Mouse (Mus musculus) spleen, adult 2 months (tissue): ENCODE results near the gene Lrcol1. TPM values are rescaled to one million over a fixed set of nuclear protein-coding genes. Genes with fewer than 3 reads are reported as not detected.

Source experiments
- DNase-seq, 2 experiments: peaks; one replicate each; pipeline versions ENCODE4 v3.0.0 to v3.0.0-alpha.2; 2012 to 2021; ENCODE audit warnings: low spot score in 2 of 2, low read depth in 1 of 2
- H3K27ac ChIP-seq: fragments of 200-500 bp; 2 replicates; pipeline ENCODE4 v1.5.1; 2012; ENCODE audit warnings: low read length, inconsistent platforms; ENCODE audit not compliant: insufficient read depth
- H3K27me3 ChIP-seq: fragments of 200-500 bp; 2 replicates; pipeline ENCODE4 v1.6.1; 2012; ENCODE audit warnings: mild to moderate bottlenecking, moderate library complexity, low read length, inconsistent platforms; ENCODE audit not compliant: control insufficient read depth, insufficient read depth
- H3K36me3 ChIP-seq: fragments of 200-500 bp; 2 replicates; pipeline ENCODE4 v1.6.1; 2012; ENCODE audit warnings: mild to moderate bottlenecking, low read length, inconsistent platforms; ENCODE audit not compliant: control insufficient read depth, insufficient read depth
- H3K4me1 ChIP-seq: fragments of 200-500 bp; 2 replicates; pipeline ENCODE4 v1.6.1; 2011; ENCODE audit warnings: inconsistent platforms; ENCODE audit not compliant: control insufficient read depth, insufficient read depth, insufficient read length
- H3K4me3 ChIP-seq: fragments of 200-500 bp; 2 replicates; pipeline ENCODE4 v1.5.1; 2011; ENCODE audit warnings: mild to moderate bottlenecking, inconsistent platforms; ENCODE audit not compliant: insufficient read depth, insufficient read length; ENCODE audit errors: extremely low read depth
- CTCF ChIP-seq: fragments of 200-500 bp; IDR thresholded peaks from 2 replicates; pipeline ENCODE4 v1.5.1; 2011; ENCODE audit warnings: mild to moderate bottlenecking, inconsistent platforms; ENCODE audit not compliant: insufficient read depth, insufficient read length, insufficient replicate concordance; ENCODE audit errors: extremely low read depth
- POLR2A ChIP-seq: fragments of 200-500 bp; IDR thresholded peaks from 2 replicates; pipeline ENCODE4 v1.6.1; 2011; ENCODE audit warnings: low read depth, low read length, inconsistent platforms
- WGBS: fragments of 180-500 bp; shearing (Covaris S2); methylation state at CpG from one replicate; pipeline ENCODE4 v1.1.7; 2018; 5-methylcytosine and 5-hydroxymethylcytosine counted together
- polyA plus RNA-seq: library from polyadenylated mRNA; depleted of rRNA; stranded (reverse); fragments of >200 nt; gene quantifications from 2 replicates; pipeline ENCODE4 v1.2.3, GENCODE M21; 2012

Lrcol1 gene
- polyA plus RNA-seq, 1 experiment: not detected

DNA sequence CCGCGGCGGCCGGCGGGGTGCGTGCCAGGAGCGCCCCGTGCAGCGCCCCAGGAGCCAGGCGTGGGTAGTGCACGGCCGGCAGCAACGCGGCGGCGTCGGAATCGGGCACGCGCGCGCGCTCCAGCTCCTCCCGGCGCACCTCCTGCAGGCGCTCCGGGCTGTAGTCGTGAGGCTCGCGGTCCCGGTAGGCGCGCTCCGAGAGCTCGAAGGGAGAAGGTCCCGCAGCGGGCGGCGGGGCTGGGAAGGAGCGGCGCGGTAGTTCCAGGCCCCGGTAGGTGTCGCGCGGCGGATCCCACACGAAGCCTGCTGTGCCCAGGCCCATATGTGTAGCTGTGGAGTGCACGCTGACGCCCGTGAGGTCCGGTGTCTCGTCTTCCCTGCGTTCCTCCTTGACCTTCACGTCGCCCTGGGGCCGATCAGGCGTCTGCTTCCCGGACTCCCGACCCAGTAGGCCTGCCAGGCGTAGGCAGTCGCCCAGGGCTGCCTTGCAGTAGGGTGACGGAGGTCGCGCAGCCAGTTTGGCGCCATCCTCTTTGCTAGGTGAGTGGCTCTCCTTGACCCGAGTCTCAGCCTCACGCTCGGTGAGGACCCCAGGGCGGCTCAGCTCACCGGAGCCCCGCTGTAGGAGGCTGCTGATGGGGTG lies 18.8 kb downstream of the Lrcol1 start:
- no peaks in the 10 kb centered on the region for H3K36me3 ChIP-seq
- H3K27me3 ChIP-seq: no peaks in the 10 kb centered on the region
- H3K4me1 ChIP-seq: peaks cover 6% of the 10 kb centered on the region
- 12% methylated on average over 72 of the region's 72 CpGs for WGBS
- peak; percentile 17; the same call in 1 of the 2 replicates for TF ChIP-seq CTCF
- TF ChIP-seq POLR2A: no peak
- peak overlapping the region; percentile 48; the same call in 1 of the 2 replicates for H3K4me3 ChIP-seq
- DNase-seq: peak in 1 of 2 experiments; percentile 30
- H3K27ac ChIP-seq: no peak overlapping the region

DNA sequence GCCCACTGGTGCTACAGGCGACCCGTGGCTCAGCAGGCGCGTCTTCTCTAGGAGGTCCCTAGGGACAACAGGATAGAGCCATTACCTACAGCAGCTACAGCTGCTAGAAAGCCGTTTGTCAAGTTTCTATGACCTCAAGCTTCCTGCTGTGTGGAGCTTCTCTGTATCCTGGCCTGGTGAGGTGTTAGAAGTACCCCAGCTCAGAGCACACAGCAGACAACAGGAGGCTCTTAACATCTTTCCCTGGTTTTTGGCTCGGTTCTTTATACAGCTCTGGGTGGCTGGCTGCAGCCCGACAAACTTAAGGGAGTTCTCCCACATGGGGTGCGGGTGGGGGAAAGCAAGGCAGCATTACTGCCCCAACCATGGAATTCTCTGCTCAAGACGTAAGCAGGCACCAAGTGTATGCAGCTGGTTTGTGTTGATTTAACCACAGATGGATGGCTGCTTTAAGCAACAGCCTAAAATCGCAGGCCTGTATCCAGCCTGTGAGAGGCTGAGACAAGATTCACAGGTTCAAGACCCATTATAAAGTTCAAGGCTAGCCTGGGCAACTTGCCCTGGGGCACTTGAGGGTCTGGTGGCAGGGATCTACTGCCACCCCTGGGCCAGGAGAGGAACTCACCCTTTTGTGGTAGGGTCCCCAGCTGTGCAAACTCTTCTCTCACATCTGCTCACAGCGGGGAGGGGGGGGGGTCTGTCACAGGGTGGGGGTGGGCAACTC lies 19.5 kb downstream of the Lrcol1 start:
- no peak overlapping the region for H3K27ac ChIP-seq
- H3K4me3 ChIP-seq: no peak overlapping the region

DNA sequence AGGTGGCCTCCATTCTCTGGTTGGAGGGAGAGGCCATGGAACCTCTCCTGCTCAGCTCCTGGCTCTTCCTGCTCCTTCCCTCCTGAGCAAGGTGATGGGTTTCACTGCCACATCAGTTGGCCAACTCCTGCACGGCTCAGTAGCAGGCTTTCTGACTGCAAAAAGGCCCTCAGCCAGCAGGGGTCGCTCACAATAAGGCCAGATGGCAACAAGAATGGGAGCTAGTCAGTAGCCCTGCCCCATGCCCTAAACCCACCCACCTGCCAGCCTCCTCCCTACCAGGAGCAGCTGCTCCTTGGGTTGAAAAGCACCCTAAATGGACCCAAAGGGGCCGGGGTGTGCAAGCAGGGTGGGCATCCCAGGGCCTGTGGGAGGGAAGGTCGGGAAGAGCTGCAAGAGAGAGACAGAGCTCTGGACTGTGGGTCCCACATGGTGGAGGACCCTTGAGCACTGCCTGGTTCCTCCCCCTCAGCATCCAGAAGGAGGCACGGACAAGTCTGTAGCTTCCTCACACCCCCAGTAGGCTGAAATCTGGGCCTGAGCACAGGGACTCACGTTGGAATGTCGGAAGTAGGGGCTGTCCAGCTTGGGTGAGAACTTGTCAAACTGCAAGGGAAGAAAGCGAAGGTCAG lies 32.4 kb downstream of the Lrcol1 start:
- Histone ChIP-seq H3K36me3 (peaks cover 29% of the 10 kb centered on the region), H3K27me3 (no peaks in the 10 kb centered on the region), H3K27ac (no peak overlapping the region), H3K4me3 (no peak overlapping the region), H3K4me1 (no peaks in the 10 kb centered on the region)
- WGBS: 71% methylated on average over 8 of the region's 8 CpGs
- peak in 1 of 2 experiments; percentile 62 for DNase-seq
- peak; percentile 60; the same call in 1 of the 2 replicates for TF ChIP-seq CTCF
- no peak for TF ChIP-seq POLR2A

More for the DNA sequence above, 19.5 kb downstream of the Lrcol1 start:
- DNase-seq: no peak
- peaks cover 4% of the 10 kb centered on the region; the same call in 1 of the 2 replicates for H3K36me3 ChIP-seq
- 68% methylated on average over 11 of the region's 11 CpGs for WGBS
- H3K27me3 ChIP-seq: no peaks in the 10 kb centered on the region
- H3K4me1 ChIP-seq: peaks cover 6% of the 10 kb centered on the region
- TF ChIP-seq POLR2A (no peak), CTCF (no peak)

DNA sequence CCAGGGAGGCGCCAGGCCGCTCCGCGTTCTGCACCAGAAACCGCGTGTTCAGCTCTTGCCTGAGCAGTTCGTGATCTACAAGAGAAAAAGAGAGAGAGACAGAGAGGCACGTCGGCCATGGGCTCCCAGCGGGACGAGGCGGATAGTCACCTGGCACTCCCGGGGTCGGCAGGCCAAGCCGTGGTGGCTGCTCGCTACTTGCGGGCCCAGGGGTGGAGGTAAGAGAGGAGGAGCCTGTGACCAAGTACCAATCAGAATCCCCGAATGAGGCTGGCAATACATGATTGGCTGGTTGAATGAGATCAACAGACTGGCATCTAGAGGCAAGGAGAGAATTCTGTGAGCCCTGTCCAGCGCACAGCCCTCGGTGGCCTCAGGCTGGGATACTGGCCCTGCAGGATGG lies 33.7 kb downstream of the Lrcol1 start:
- 91% methylated on average over 20 of the region's 20 CpGs for WGBS
- Histone ChIP-seq H3K4me1 (no peaks in the 10 kb centered on the region), H3K4me3 (no peak overlapping the region), H3K36me3 (peaks cover 29% of the 10 kb centered on the region), H3K27me3 (no peaks in the 10 kb centered on the region), H3K27ac (no peak overlapping the region)
- no peak for TF ChIP-seq CTCF
- no peak for TF ChIP-seq POLR2A
- DNase-seq: no peak

DNA sequence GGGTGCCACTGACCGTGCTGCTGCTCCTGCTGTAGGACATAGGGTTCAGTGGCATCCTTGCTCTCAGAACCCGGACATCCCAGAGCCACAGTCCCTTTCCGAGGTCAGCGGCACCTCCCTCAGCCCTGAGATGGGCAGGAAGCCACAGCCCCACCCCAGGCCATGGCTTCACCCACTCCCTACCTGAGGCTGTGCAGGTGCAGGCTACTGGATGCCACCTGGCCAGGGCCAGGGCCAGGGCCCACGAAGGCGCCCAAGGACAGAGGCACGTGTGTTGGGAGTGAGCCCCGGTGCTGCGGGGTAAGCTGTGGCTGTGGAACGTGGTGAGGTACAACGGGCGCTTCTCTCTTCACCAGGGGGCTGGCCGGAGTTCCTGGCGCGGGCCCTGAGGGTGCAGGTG lies 34.6 kb downstream of the Lrcol1 start:
- 92% methylated on average over 15 of the region's 15 CpGs for WGBS
- TF ChIP-seq POLR2A: no peak
- TF ChIP-seq CTCF: no peak
- H3K4me3 ChIP-seq: no peak overlapping the region
- H3K4me1 ChIP-seq: no peaks in the 10 kb centered on the region
- DNase-seq: no peak
- no peak overlapping the region for H3K27ac ChIP-seq
- H3K36me3 ChIP-seq: peaks cover 29% of the 10 kb centered on the region
- H3K27me3 ChIP-seq: no peaks in the 10 kb centered on the region

DNA sequence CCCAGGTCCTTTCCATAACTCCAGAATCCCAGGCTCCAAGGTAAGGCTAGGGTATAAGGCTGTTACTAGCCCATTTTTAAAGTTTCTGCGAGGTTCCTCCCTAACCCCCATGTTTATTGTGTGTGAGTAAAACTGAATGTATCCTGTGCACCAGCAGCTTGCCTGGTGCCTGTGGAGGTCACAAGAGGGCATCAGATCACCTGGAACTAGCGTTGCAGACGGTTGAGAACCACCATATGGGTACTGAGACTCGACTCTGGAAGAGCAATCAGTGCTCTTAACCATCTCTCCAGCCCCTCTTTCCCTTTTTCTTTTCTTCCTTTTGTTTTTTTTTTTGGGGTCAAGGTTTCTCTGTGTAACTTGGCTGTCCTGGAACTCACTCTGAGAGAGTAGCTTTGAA lies 35.3 kb downstream of the Lrcol1 start:
- 84% methylated on average over 4 of the region's 4 CpGs for WGBS
- no peak overlapping the region for H3K4me3 ChIP-seq
- TF ChIP-seq POLR2A (no peak), CTCF (no peak)
- H3K27ac ChIP-seq: no peak overlapping the region
- no peaks in the 10 kb centered on the region for H3K27me3 ChIP-seq
- H3K36me3 ChIP-seq: peaks cover 26% of the 10 kb centered on the region
- no peak for DNase-seq
- H3K4me1 ChIP-seq: no peaks in the 10 kb centered on the region

DNA sequence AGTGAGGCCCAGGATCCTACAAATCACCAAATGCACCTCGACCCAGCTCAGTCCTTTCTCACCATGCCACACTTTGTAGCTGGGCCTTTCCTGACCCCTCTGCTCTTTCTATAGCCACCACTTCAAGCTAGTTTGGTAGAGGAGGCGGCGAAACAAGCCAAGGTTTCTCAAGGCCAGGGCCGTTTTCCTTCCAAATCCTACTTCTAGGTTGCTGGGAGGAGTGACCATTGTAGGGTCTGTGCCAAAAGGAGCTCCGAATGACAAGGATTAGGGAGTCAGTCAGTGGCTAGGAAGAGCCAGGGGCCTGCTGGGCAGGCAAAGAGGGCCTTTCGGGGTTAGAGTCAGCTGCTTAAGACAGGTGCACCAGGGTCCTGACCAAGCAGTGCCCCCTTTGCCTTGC lies 40.0 kb downstream of the Lrcol1 start:
- DNase-seq: no peak
- Histone ChIP-seq H3K27me3 (peaks cover 3% of the 10 kb centered on the region; the same call in 1 of the 2 replicates), H3K4me3 (no peak overlapping the region), H3K27ac (no peak overlapping the region), H3K36me3 (no peaks in the 10 kb centered on the region), H3K4me1 (peaks cover 8% of the 10 kb centered on the region)
- 87% methylated on average over 6 of the region's 6 CpGs for WGBS
- TF ChIP-seq CTCF: no peak
- no peak for TF ChIP-seq POLR2A
